Mouse (Mus musculus) embryonic facial prominence, embryonic 15.5 days (tissue): ENCODE measurements at regions not wholly inside any gene's neighbourhood (a gene's known extent, or its start where the extent isn't known, plus 50 kb on each side); places are given as distances from the start of the nearest gene placed in this dataset.

Experiments used
- ATAC-seq: fragments of 200-750 bp; cut with Nextera tagmentation; 2 replicates; pipeline ENCODE4 v1.8.0; 2017; ENCODE audit warnings: low read depth, moderate TSS enrichment; ENCODE audit not compliant: insufficient number of reproducible peaks, low FRiP score, low TSS enrichment
- H3K27ac ChIP-seq: fragments of 300-500 bp; sonication (generic); replicated peaks from 2 replicates; pipeline ENCODE4 v1.5.1; 2015; ENCODE audit warnings: mild to moderate bottlenecking, inconsistent platforms
- H3K27me3 ChIP-seq: fragments of 300-500 bp; sonication (generic); 2 replicates; pipeline ENCODE4 v1.6.1; 2015; ENCODE audit warnings: inconsistent platforms
- H3K36me3 ChIP-seq: fragments of 300-500 bp; sonication (generic); 2 replicates; pipeline ENCODE4 v1.6.1; 2015; ENCODE audit warnings: mild to moderate bottlenecking, inconsistent platforms
- H3K4me1 ChIP-seq: fragments of 300-500 bp; sonication (generic); 2 replicates; pipeline ENCODE4 v1.6.1; 2015; ENCODE audit warnings: inconsistent platforms
- H3K4me2 ChIP-seq: fragments of 300-500 bp; sonication (generic); replicated peaks from 2 replicates; pipeline ENCODE4 v1.6.1; 2015; ENCODE audit warnings: mild to moderate bottlenecking, inconsistent platforms
- H3K4me3 ChIP-seq: fragments of 300-500 bp; sonication (generic); replicated peaks from 2 replicates; pipeline ENCODE4 v1.5.1; 2015; ENCODE audit warnings: mild to moderate bottlenecking, inconsistent platforms
- H3K9ac ChIP-seq: fragments of 300-500 bp; sonication (generic); 2 replicates; pipeline ENCODE4 v1.6.1; 2015; ENCODE audit warnings: inconsistent platforms
- H3K9me3 ChIP-seq: fragments of 300-500 bp; sonication (generic); replicated peaks from 2 replicates; pipeline ENCODE4 v1.6.1; 2016; ENCODE audit warnings: inconsistent platforms
- WGBS: fragments of 180-500 bp; shearing (Covaris S2); methylation state at CpG from one replicate; pipeline ENCODE4 v1.1.7; 2015; 5-methylcytosine and 5-hydroxymethylcytosine counted together

GRCm38 (mm10) chr9:87405115-87405720, 149.9 kb upstream of the Cep162 start:
- ATAC-seq: no peak

DNA sequence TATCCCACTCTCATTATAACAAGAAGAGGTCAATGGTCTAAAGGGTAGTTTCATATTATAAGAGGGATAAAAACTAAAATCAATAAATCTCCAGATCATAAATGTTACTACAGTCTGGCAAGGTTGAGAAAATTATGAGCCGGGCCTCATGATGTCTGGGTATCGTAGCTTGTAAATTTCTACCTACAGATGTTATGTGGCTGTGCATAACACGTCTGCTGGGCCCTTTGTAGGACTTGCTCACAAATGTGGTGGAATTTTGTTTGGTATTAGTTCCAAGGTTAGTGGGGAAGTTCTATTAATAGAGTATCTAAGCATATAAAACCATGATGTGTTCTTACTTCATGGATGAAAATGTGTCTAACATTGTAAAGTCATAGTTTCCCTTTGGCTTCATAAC, 146.7 kb upstream of the Cep162 start:
- Histone ChIP-seq H3K9me3 (no peaks in the 10 kb centered on the region), H3K4me1 (0 out of 2 replicates have a peak, but pooled peaks cover 2% of the 10 kb centered on the region), H3K36me3 (no peaks in the 10 kb centered on the region), H3K27me3 (no peaks in the 10 kb centered on the region), H3K4me2 (no peak overlapping the region), H3K4me3 (no peak overlapping the region), H3K27ac (no peak overlapping the region), H3K9ac (no peak overlapping the region)
- WGBS: 74% methylated on average over 3 of the region's 3 CpGs
- ATAC-seq: no peak

More at GRCm38 (mm10) chr9:87405115-87405720, 149.9 kb upstream of the Cep162 start:
- Histone ChIP-seq H3K9me3 (no peaks in the 10 kb centered on the region), H3K36me3 (no peaks in the 10 kb centered on the region), H3K4me1 (0 out of 2 replicates have a peak, but pooled peaks cover 2% of the 10 kb centered on the region), H3K4me2 (no peak overlapping the region), H3K27me3 (no peaks in the 10 kb centered on the region), H3K27ac (no peak overlapping the region), H3K4me3 (no peak overlapping the region), H3K9ac (no peak overlapping the region)
- 80% methylated on average over 7 of the region's 7 CpGs for WGBS

GRCm38 (mm10) chr9:87387516-87387915, 132.2 kb upstream of the Cep162 start:
- Histone ChIP-seq H3K4me3 (no peak overlapping the region), H3K36me3 (no peaks in the 10 kb centered on the region), H3K27me3 (no peaks in the 10 kb centered on the region), H3K9me3 (no peaks in the 10 kb centered on the region), H3K4me2 (no peak overlapping the region), H3K9ac (no peak overlapping the region), H3K27ac (no peak overlapping the region), H3K4me1 (no peaks in the 10 kb centered on the region)
- ATAC-seq: no peak
- 34% methylated on average over 5 of the region's 5 CpGs for WGBS

GRCm38 (mm10) chr9:87383513-87383912, 128.2 kb upstream of the Cep162 start:
- H3K9me3 ChIP-seq: no peaks in the 10 kb centered on the region
- H3K27ac ChIP-seq: no peak overlapping the region
- no peaks in the 10 kb centered on the region for H3K36me3 ChIP-seq
- no peaks in the 10 kb centered on the region for H3K27me3 ChIP-seq
- no peak overlapping the region for H3K4me2 ChIP-seq
- H3K4me1 ChIP-seq: no peaks in the 10 kb centered on the region
- 83% methylated on average over 3 of the region's 3 CpGs for WGBS
- H3K9ac ChIP-seq: no peak overlapping the region
- ATAC-seq: no peak
- no peak overlapping the region for H3K4me3 ChIP-seq

DNA sequence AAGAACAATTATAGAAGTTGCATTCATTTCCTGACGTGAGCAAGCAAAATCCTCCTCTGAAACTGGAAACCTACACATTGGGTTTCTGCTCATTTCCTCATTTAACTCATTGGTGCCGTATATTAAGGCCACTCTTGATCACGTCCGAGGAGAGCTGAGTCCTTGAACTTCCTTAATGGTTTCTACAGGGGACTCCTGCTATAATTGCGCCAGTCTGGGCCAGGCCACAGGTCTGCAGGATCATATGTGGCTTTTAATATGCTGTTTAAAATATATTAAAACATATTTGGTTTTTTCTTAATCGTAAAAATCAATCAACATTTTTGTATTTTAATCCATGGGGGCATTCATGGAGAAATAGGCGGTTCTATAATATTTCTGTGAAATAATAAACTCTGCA, 122.6 kb upstream of the Cep162 start:
- Histone ChIP-seq H3K27ac (no peak overlapping the region), H3K36me3 (no peaks in the 10 kb centered on the region), H3K9me3 (no peaks in the 10 kb centered on the region), H3K9ac (no peak overlapping the region), H3K27me3 (no peaks in the 10 kb centered on the region), H3K4me2 (no peak overlapping the region), H3K4me3 (no peak overlapping the region), H3K4me1 (peaks cover 4% of the 10 kb centered on the region; the same call in 1 of the 2 replicates)
- ATAC-seq: no peak
- WGBS: 59% methylated on average over 7 of the region's 7 CpGs

DNA sequence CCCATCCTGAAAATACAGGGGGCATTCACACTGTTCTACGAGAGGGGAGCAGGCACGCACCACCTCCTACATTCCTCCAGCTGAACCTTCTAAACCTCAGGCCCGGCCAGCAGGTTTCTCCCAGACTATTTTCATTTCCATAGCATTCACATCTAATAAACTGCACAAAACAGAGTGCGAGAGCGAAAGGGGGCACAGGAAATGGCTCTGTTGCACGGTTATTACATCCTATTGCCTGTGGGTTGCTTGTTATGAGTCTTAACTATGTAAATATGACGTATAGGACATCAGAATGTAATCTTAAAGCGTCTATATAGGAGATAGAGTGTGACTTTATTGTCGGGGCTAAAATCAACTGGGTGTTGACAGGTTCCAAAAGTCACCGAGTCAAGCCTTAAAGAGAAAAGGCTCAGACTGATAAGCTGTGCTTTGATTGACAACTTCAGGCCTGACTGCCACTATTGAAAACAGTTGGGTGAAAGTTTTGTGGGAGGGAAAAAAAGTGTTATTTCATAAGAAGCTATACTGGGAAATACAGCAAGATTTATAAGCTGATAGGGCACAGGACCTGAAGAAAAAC, 121.5 kb upstream of the Cep162 start:
- Histone ChIP-seq H3K27me3 (no peaks in the 10 kb centered on the region), H3K4me1 (peaks cover 4% of the 10 kb centered on the region; the same call in 1 of the 2 replicates), H3K4me3 (no peak overlapping the region), H3K27ac (no peak overlapping the region), H3K9me3 (no peaks in the 10 kb centered on the region), H3K9ac (no peak overlapping the region), H3K36me3 (no peaks in the 10 kb centered on the region), H3K4me2 (no peak overlapping the region)
- 36% methylated on average over 10 of the region's 10 CpGs for WGBS
- no peak for ATAC-seq

- WGBS: 24% methylated on average over 4 of the region's 4 CpGs
- Histone ChIP-seq H3K9me3 (no peaks in the 10 kb centered on the region), H3K27me3 (no peaks in the 10 kb centered on the region), H3K36me3 (no peaks in the 10 kb centered on the region), H3K4me1 (peaks cover 4% of the 10 kb centered on the region; the same call in 1 of the 2 replicates), H3K27ac (no peak overlapping the region), H3K9ac (no peak overlapping the region), H3K4me3 (no peak overlapping the region), H3K4me2 (no peak overlapping the region)
- no peak for ATAC-seq
These were observed 117.0 kb upstream of the Cep162 start for GRCm38 (mm10) chr9:87372251-87372905.

DNA sequence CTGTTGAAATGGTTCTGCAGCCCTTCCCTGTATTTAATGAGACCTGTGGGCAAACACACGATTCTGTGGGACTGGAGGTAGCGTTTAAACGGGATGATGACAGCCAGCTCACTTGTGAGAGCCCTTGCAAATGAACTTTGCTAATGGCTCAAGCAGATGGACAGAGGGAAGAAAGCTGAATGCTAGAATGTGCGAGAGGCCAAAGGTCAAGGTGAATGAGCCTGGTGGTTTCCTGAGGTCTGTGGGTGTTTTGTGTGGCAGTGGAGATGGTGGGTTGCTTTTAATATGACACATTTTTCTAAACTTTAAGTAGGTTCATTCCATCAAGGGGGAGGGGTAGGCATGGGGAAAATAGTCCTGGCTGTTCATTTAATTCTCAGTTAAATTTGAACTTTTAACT, 113.7 kb upstream of the Cep162 start:
- H3K27me3 ChIP-seq: no peaks in the 10 kb centered on the region
- no peak overlapping the region for H3K9ac ChIP-seq
- no peak overlapping the region for H3K27ac ChIP-seq
- 42% methylated on average over 4 of the region's 4 CpGs for WGBS
- H3K36me3 ChIP-seq: no peaks in the 10 kb centered on the region
- H3K4me3 ChIP-seq: no peak overlapping the region
- H3K4me2 ChIP-seq: no peak overlapping the region
- no peak for ATAC-seq
- no peaks in the 10 kb centered on the region for H3K4me1 ChIP-seq
- H3K9me3 ChIP-seq: no peaks in the 10 kb centered on the region

DNA sequence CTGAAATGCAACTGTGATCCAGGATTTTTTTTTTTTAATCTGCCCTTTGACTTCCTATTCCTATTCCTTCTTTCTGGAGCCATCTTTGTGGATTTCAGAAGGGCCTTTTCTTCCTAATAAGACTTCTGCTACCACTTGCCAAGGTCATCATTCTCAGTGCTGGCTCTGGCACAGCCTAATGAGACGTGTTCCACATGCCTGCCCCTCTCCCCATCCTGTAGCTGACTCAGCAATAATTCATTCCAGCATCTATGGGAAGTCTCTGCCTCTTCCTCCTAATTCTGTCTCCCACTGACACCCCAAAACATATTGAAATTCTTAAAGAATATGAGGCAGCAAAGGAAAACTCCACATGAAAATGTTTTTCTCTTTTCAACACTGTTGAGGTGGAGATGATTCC, 91.7 kb upstream of the Cep162 start:
- 51% methylated on average over 1 of the region's 1 CpGs for WGBS
- H3K27me3 ChIP-seq: no peaks in the 10 kb centered on the region
- H3K4me1 ChIP-seq: no peaks in the 10 kb centered on the region
- no peak for ATAC-seq
- no peak overlapping the region for H3K9ac ChIP-seq
- no peak overlapping the region for H3K27ac ChIP-seq
- no peaks in the 10 kb centered on the region for H3K9me3 ChIP-seq
- no peak overlapping the region for H3K4me3 ChIP-seq
- no peak overlapping the region for H3K4me2 ChIP-seq
- H3K36me3 ChIP-seq: no peaks in the 10 kb centered on the region

- 67% methylated on average over 3 of the region's 3 CpGs for WGBS
- Histone ChIP-seq H3K27ac (no peak overlapping the region), H3K4me1 (no peaks in the 10 kb centered on the region), H3K27me3 (no peaks in the 10 kb centered on the region), H3K9me3 (no peaks in the 10 kb centered on the region), H3K9ac (no peak overlapping the region), H3K4me2 (no peak overlapping the region), H3K36me3 (no peaks in the 10 kb centered on the region), H3K4me3 (no peak overlapping the region)
- ATAC-seq: no peak; the same call in 1 of the 2 replicates
These were observed 91.0 kb upstream of the Cep162 start for GRCm38 (mm10) chr9:87346278-87346882.

GRCm38 (mm10) chr9:87341438-87341837, 86.1 kb upstream of the Cep162 start:
- no peak for ATAC-seq
- no peak overlapping the region for H3K4me2 ChIP-seq
- WGBS: 73% methylated on average over 5 of the region's 5 CpGs

More at GRCm38 (mm10) chr9:87341438-87341837, 86.1 kb upstream of the Cep162 start:
- Histone ChIP-seq H3K4me1 (no peaks in the 10 kb centered on the region), H3K36me3 (no peaks in the 10 kb centered on the region), H3K9ac (no peak overlapping the region), H3K27ac (no peak overlapping the region), H3K9me3 (no peaks in the 10 kb centered on the region), H3K27me3 (no peaks in the 10 kb centered on the region), H3K4me3 (no peak overlapping the region)
